Mouse (Mus musculus): Measurements from ENCODE around the gene Hapln3.

- no peak for TF ChIP-seq MYOD1 (IDR thresholded peaks at IDR 0.05; ENCODE audit: control insufficient read depth in 1 of 3, insufficient read length in 2 of 3, low read depth in 2 of 3)
- TF ChIP-seq POLR2A (IDR thresholded peaks at IDR 0.05; ENCODE audit: insufficient read length, low read depth): no peak
- no peak for TF ChIP-seq MYOG (IDR thresholded peaks at IDR 0.05; ENCODE audit: control insufficient read depth in 1 of 3, insufficient read depth in 1 of 3, insufficient read length in 2 of 3, low read depth in 2 of 3)
- no peak for TF ChIP-seq USF1 (IDR thresholded peaks at IDR 0.05; ENCODE audit: low read depth)
- no peak for TF ChIP-seq TCF12 (IDR thresholded peaks at IDR 0.05; ENCODE audit: insufficient read depth, poor library complexity, severe bottlenecking)
Measured at GRCm38 (mm10) chr7:79149522-79149921, 18.7 kb upstream of the Hapln3 start.

Measured in myocyte (in vitro differentiated cells).